Mouse (Mus musculus) limb, embryonic 13.5 days (tissue): ENCODE results near the gene Bik. TPM values are rescaled to one million over a fixed set of nuclear protein-coding genes. Genes with fewer than 3 reads are reported as not detected.

Experiments
- ATAC-seq: fragments of 200-750 bp; cut with Nextera tagmentation; 2 replicates; pipeline ENCODE4 v1.8.0; 2017; ENCODE audit warnings: low read depth, moderate number of reproducible peaks, moderate TSS enrichment; ENCODE audit not compliant: low FRiP score
- H3K27ac ChIP-seq: fragments of 300-500 bp; sonication (generic); 2 replicates; pipeline ENCODE4 v1.5.1; 2015; ENCODE audit warnings: inconsistent platforms, mild to moderate bottlenecking, moderate library complexity
- H3K27me3 ChIP-seq: fragments of 300-500 bp; sonication (generic); 2 replicates; pipeline ENCODE4 v1.6.1; 2015; ENCODE audit warnings: mild to moderate bottlenecking, inconsistent platforms
- H3K36me3 ChIP-seq: fragments of 300-500 bp; sonication (generic); 2 replicates; pipeline ENCODE4 v1.6.1; 2015; ENCODE audit warnings: inconsistent platforms, mild to moderate bottlenecking, moderate library complexity
- H3K4me1 ChIP-seq: fragments of 300-500 bp; sonication (generic); 2 replicates; pipeline ENCODE4 v1.6.1; 2015; ENCODE audit warnings: inconsistent platforms
- H3K4me2 ChIP-seq: fragments of 300-500 bp; sonication (generic); replicated peaks from 2 replicates; pipeline ENCODE4 v1.6.1; 2015; ENCODE audit warnings: inconsistent platforms, mild to moderate bottlenecking, moderate library complexity
- H3K4me3 ChIP-seq: fragments of 300-500 bp; sonication (generic); 2 replicates; pipeline ENCODE4 v1.5.1; 2015; ENCODE audit warnings: moderate library complexity, mild to moderate bottlenecking, inconsistent platforms
- H3K9ac ChIP-seq: fragments of 300-500 bp; sonication (generic); 2 replicates; pipeline ENCODE4 v1.6.1; 2015; ENCODE audit warnings: mild to moderate bottlenecking, inconsistent platforms
- H3K9me3 ChIP-seq: fragments of 300-500 bp; sonication (generic); 2 replicates; pipeline ENCODE4 v1.6.1; 2016; ENCODE audit warnings: inconsistent platforms
- WGBS: fragments of 180-500 bp; shearing (Covaris S2); methylation state at CpG from one replicate; pipeline ENCODE4 v1.1.7; 2015; 5-methylcytosine and 5-hydroxymethylcytosine counted together
- polyA plus RNA-seq: library from polyadenylated mRNA; unstranded; fragments of >200 nt; fragmentation: Nextera tagmentation; extraction: Ambion mirVana; gene quantifications from 2 replicates; pipeline ENCODE4 v1.2.1, GENCODE M21; 2015

Gene Bik
- polyA plus RNA-seq, 1 experiment from 2014 or later, result 3.5 TPM

GRCm38 (mm10) chr15:83534960-83535889 is 8.6 kb downstream of the Bik start:
- WGBS, result 75% methylated on average over 17 of the region's 17 CpGs
- H3K27me3 ChIP-seq, result peaks cover 7% of the 10 kb centered on the region; the same call in 1 of the 2 replicates
- H3K4me2 ChIP-seq, result no peak overlapping the region
- 0 out of 2 replicates have a peak, but pooled peaks cover 3% of the 10 kb centered on the region for H3K4me1 ChIP-seq
- no peaks in the 10 kb centered on the region for H3K9me3 ChIP-seq
- H3K4me3 ChIP-seq, result no peak overlapping the region
- H3K9ac ChIP-seq, result no peak overlapping the region
- no peaks in the 10 kb centered on the region for H3K36me3 ChIP-seq
- ATAC-seq, result no peak
- H3K27ac ChIP-seq, result no peak overlapping the region

- H3K9ac ChIP-seq, result no peak overlapping the region
- H3K27me3 ChIP-seq, result peaks cover under 1% of the 10 kb centered on the region; the same call in 1 of the 2 replicates
- H3K4me3 ChIP-seq, result no peak overlapping the region
- no peak for ATAC-seq
- no peaks in the 10 kb centered on the region for H3K9me3 ChIP-seq
- H3K27ac ChIP-seq, result no peak overlapping the region
- 0 out of 2 replicates have a peak, but pooled peaks cover 3% of the 10 kb centered on the region for H3K4me1 ChIP-seq
- WGBS, result 71% methylated on average over 6 of the region's 6 CpGs
- no peaks in the 10 kb centered on the region for H3K36me3 ChIP-seq
- no peak overlapping the region for H3K4me2 ChIP-seq
Measured at GRCm38 (mm10) chr15:83535890-83536231, 9.2 kb downstream of the Bik start.

- 95% methylated on average over 2 of the region's 2 CpGs for WGBS
- Histone ChIP-seq H3K4me2 (no peak overlapping the region), H3K4me1 (0 out of 2 replicates have a peak, but pooled peaks cover 3% of the 10 kb centered on the region), H3K9ac (no peak overlapping the region), H3K27ac (no peak overlapping the region), H3K9me3 (no peaks in the 10 kb centered on the region), H3K4me3 (no peak overlapping the region), H3K36me3 (no peaks in the 10 kb centered on the region), H3K27me3 (no peaks in the 10 kb centered on the region)
- ATAC-seq, result no peak
Measured at GRCm38 (mm10) chr15:83538855-83539254, 12.2 kb downstream of the Bik start.

DNA sequence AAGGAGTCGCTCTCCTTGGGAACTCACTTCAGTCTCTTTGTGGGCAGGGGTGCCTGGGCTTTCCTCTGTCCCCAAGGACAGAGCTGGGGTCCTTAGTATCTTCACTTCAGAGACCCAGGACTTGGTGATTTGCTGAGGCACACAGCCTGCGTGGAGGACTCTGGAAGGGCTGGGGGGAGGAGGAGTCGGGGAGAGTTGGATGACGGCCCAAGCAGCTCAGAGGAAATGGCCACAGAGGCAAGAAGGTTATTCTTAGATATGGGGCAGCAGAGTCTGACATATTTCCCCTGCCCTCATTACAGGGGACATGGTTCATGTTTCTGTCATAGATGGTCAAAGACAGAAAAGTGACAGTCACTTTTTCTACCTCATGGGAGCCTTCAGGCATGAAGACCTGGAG is 13.2 kb downstream of the Bik start:
- no peaks in the 10 kb centered on the region for H3K27me3 ChIP-seq
- ATAC-seq, result no peak
- H3K36me3 ChIP-seq, result no peaks in the 10 kb centered on the region
- H3K4me2 ChIP-seq, result no peak overlapping the region
- WGBS, result 54% methylated on average over 4 of the region's 4 CpGs
- no peak overlapping the region for H3K4me3 ChIP-seq
- H3K9ac ChIP-seq, result no peak overlapping the region
- H3K9me3 ChIP-seq, result no peaks in the 10 kb centered on the region
- H3K27ac ChIP-seq, result no peak overlapping the region
- 0 out of 2 replicates have a peak, but pooled peaks cover 3% of the 10 kb centered on the region for H3K4me1 ChIP-seq

DNA sequence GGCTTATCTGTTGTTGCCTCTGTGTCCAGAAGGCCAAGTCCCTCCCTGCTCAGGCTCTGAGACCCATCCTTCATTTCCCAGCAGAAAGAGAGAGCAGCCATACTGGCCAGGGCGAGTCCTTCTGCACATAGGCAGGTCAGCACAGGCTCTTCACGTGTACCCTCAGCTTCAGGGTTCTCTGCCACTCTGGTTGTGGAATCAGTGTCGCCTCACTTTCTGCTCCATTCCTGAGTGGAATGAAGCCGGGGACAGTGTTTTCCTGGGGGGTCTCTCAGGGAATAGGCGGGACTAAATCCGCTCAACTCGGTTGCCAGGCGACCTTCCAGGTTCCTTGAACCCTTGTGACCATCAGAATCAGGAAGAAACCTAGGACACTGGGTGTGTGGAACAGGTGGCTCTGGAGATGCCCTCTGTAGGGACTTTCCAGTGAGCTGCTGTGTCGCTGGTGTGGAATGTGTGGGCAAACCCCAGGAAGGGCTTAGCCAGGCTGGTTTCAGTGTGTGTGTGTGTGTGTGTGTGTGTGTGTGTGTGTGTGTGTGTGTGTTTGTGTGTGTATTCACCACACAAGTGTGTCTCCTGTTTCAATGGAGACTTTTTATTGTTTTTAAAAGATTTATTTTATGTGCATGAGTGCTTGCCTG is 15.1 kb downstream of the Bik start:
- H3K9ac ChIP-seq, result no peak overlapping the region
- no peaks in the 10 kb centered on the region for H3K27me3 ChIP-seq
- no peak overlapping the region for H3K4me2 ChIP-seq
- 79% methylated on average over 9 of the region's 9 CpGs for WGBS
- no peak overlapping the region for H3K27ac ChIP-seq
- peaks cover 17% of the 10 kb centered on the region for H3K36me3 ChIP-seq
- H3K9me3 ChIP-seq, result no peaks in the 10 kb centered on the region
- H3K4me1 ChIP-seq, result 0 out of 2 replicates have a peak, but pooled peaks cover 3% of the 10 kb centered on the region
- no peak overlapping the region for H3K4me3 ChIP-seq
- ATAC-seq, result no peak

GRCm38 (mm10) chr15:83546029-83546428 is 19.4 kb downstream of the Bik start:
- no peak; the same call in 1 of the 2 replicates for ATAC-seq
- no peak overlapping the region for H3K9ac ChIP-seq

DNA sequence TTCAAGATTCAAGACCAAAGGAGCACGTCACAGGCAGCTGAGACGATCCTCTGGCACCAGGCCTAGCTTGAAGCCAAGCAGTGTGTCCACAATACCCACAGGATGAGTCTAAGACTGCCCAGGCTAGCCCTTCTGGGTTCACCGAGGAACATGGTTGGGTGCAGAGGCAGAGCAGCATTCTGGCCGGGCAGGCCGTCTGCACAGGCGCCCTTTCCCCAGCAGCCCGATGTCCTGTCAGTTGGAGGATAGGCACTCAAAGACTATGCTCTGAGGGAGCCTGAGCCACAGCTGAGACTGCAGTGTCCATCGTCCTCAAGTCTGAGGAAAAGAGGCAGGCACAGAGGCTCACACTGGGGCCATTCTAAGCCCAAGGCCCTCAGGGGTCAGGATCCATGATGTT is 20.5 kb downstream of the Bik start:
- H3K27me3 ChIP-seq, result no peaks in the 10 kb centered on the region
- H3K36me3 ChIP-seq, result peaks cover 69% of the 10 kb centered on the region
- no peaks in the 10 kb centered on the region for H3K4me1 ChIP-seq
- H3K9ac ChIP-seq, result no peak overlapping the region
- WGBS, result 91% methylated on average over 8 of the region's 8 CpGs
- no peak overlapping the region for H3K4me3 ChIP-seq
- no peak overlapping the region for H3K27ac ChIP-seq
- H3K9me3 ChIP-seq, result no peaks in the 10 kb centered on the region
- ATAC-seq, result no peak
- no peak overlapping the region for H3K4me2 ChIP-seq

More at GRCm38 (mm10) chr15:83546029-83546428, 19.4 kb downstream of the Bik start:
- H3K27me3 ChIP-seq, result no peaks in the 10 kb centered on the region
- H3K4me1 ChIP-seq, result no peaks in the 10 kb centered on the region
- 87% methylated on average over 7 of the region's 7 CpGs for WGBS
- H3K4me3 ChIP-seq, result no peak overlapping the region
- H3K4me2 ChIP-seq, result no peak overlapping the region
- no peaks in the 10 kb centered on the region for H3K9me3 ChIP-seq
- no peak overlapping the region for H3K27ac ChIP-seq
- H3K36me3 ChIP-seq, result peaks cover 59% of the 10 kb centered on the region

- Histone ChIP-seq H3K36me3 (peaks cover 75% of the 10 kb centered on the region), H3K9ac (no peak overlapping the region), H3K4me1 (peaks cover 6% of the 10 kb centered on the region), H3K4me2 (no peak overlapping the region), H3K4me3 (no peak overlapping the region), H3K27ac (no peak overlapping the region), H3K9me3 (0 out of 2 replicates have a peak, but pooled peaks cover 3% of the 10 kb centered on the region), H3K27me3 (no peaks in the 10 kb centered on the region)
- WGBS, result 82% methylated on average over 2 of the region's 2 CpGs
- ATAC-seq, result no peak
Measured at GRCm38 (mm10) chr15:83550137-83550536, 23.5 kb downstream of the Bik start.

DNA sequence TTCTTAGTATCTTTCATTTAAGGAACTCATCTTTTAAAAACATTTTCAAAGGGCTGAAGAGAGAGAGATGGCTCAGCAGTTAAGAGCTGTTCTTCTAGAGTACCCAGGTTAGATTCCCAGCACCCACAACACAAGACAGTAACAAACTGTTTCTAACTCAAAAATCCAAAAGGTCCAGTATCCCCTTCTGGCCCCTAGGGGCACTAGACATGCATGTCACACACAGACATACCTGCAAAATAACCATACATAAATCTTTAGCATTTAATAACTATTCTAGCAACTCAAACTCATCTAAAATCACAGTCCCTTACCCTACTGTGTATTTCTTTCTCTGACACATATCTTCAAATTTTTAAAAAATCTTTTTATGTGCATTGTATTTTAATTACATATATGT is 27.2 kb downstream of the Bik start:
- peaks cover 10% of the 10 kb centered on the region for H3K4me1 ChIP-seq
- no peak for ATAC-seq

GRCm38 (mm10) chr15:83555161-83555974 is 28.7 kb downstream of the Bik start:
- 1% methylated on average over 58 of the region's 74 CpGs for WGBS
- peak; percentile 89 for ATAC-seq
- peak overlapping the region; percentile 93 for H3K27ac ChIP-seq

More for the DNA sequence above, 27.2 kb downstream of the Bik start:
- Histone ChIP-seq H3K36me3 (peaks cover 39% of the 10 kb centered on the region), H3K27me3 (no peaks in the 10 kb centered on the region), H3K9me3 (0 out of 2 replicates have a peak, but pooled peaks cover 3% of the 10 kb centered on the region), H3K9ac (no peak overlapping the region), H3K27ac (no peak overlapping the region), H3K4me3 (no peak overlapping the region), H3K4me2 (no peak overlapping the region)

DNA sequence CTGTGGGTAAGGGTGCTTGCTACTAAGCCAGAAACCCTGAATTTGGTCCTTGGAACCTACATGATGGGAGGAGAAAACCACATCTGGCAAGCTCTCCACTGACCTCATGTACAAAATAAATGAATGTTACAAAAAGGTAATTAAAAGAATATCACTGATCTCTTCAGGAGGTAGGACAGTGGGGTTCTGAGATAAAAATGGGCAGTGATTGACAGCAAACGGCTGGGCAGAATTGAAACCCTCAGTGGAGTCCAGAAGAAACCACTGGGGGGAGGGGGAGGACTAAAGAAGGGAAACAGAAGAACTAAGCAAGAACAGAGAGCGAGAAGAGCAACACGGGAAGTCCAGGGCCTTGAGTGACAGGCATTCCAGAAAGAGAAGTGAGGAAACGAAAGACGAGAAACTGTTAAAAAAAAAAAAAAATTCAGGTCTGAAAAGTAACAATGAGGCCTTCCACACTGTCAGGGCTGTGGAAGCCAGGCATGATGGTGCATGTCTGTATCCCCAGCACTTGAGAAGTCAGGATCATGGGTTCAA is 34.3 kb downstream of the Bik start:
- Histone ChIP-seq H3K27me3 (peaks cover 3% of the 10 kb centered on the region; the same call in 1 of the 2 replicates), H3K4me1 (peaks cover 21% of the 10 kb centered on the region), H3K9ac (no peak overlapping the region), H3K4me3 (no peak overlapping the region), H3K9me3 (no peaks in the 10 kb centered on the region), H3K27ac (no peak overlapping the region), H3K4me2 (no peak overlapping the region), H3K36me3 (no peaks in the 10 kb centered on the region)
- no peak for ATAC-seq
- WGBS, result 61% methylated on average over 5 of the region's 5 CpGs

More at GRCm38 (mm10) chr15:83555161-83555974, 28.7 kb downstream of the Bik start:
- peak overlapping the region; percentile 88 for H3K4me3 ChIP-seq
- peaks cover 10% of the 10 kb centered on the region for H3K4me1 ChIP-seq
- peak overlapping the region; percentile 82 for H3K4me2 ChIP-seq
- H3K36me3 ChIP-seq, result peaks cover 24% of the 10 kb centered on the region
- H3K27me3 ChIP-seq, result no peaks in the 10 kb centered on the region
- H3K9me3 ChIP-seq, result 0 out of 2 replicates have a peak, but pooled peaks cover 3% of the 10 kb centered on the region
- H3K9ac ChIP-seq, result peak overlapping the region; percentile 95
